Mouse (Mus musculus) monocyte, adult 5-6 weeks (primary cell): ENCODE results near the gene Bicd2. TPM values are rescaled to one million over a fixed set of nuclear protein-coding genes. Genes with fewer than 3 reads are reported as not detected.
"Not testable (repeated sequence)": the region's sequence is repeated elsewhere in the genome, so short reads cannot be mapped to it uniquely, and the experiment has no call there.

Source experiments
- ATAC-seq: fragments of 153-309, 156-312 bp; replicated peaks from 2 replicates; pipeline ENCODE4 v1.8.0; 2017; ENCODE audit warnings: mild to moderate bottlenecking; ENCODE audit not compliant: low TSS enrichment, insufficient number of reproducible peaks, severe bottlenecking, poor library complexity, low FRiP score
- total RNA-seq: library from RNA; stranded (forward); fragments of 200-1000, 200-491, 200-594 nt; gene quantifications from 3 replicates; pipeline ENCODE4 v1.2.3, GENCODE M21; 2017

The Bicd2 gene
- total RNA-seq, 1 experiment from 2014 or later, result 24.4 TPM

- ATAC-seq, result no peak
These were observed 12.7 kb downstream of the Bicd2 start for GRCm38 (mm10) chr13:49353991-49354507.

- 0 out of 2 replicates have a peak, but pooled peaks have one; percentile 40 for ATAC-seq
These were observed 14.2 kb downstream of the Bicd2 start for GRCm38 (mm10) chr13:49355461-49356061.

DNA sequence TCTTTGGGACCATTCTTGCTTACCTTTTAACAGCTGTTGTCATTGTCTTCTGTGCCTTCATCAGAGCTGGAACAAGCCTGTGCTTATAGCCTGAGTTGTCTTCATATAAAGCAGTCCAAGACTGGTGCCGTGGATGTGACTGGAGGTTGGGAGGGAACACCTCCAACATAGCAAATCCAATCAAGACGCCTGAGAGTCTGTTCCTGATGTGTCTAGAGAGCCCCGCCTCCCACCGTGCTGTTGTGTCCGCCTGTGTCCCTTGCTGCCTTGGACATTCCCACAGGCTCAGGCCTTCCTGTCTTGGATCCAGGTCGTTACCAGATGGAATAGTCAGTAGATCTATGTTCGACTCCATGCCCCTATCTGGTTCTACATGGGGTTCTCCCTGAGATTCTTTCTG lies 14.7 kb downstream of the Bicd2 start:
- ATAC-seq, result no peak

GRCm38 (mm10) chr13:49357367-49358026 lies 16.1 kb downstream of the Bicd2 start:
- ATAC-seq, result no peak

DNA sequence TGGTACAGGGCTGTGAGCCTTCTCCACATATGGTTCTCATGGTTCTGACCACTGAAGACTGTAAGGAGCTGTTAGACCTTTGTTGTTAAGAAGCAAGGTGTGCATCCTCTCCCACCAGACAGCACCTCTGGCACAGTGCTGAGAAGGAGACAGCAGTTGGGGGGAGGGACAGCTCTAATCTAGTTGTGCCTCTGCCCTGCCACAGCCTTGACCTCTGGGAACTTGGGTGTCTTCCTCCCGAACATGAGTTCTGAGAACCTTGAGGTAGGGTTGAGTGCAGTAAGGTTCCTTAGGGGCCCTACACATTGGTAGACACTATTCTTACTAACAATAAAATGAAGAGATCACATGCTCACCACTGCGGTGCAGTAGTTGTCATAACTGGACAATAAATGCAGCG lies 16.8 kb downstream of the Bicd2 start:
- no peak for ATAC-seq

- no peak for ATAC-seq
These were observed 19.6 kb downstream of the Bicd2 start for GRCm38 (mm10) chr13:49360906-49361406.

GRCm38 (mm10) chr13:49362364-49362763 lies 21.0 kb downstream of the Bicd2 start:
- no peak for ATAC-seq

DNA sequence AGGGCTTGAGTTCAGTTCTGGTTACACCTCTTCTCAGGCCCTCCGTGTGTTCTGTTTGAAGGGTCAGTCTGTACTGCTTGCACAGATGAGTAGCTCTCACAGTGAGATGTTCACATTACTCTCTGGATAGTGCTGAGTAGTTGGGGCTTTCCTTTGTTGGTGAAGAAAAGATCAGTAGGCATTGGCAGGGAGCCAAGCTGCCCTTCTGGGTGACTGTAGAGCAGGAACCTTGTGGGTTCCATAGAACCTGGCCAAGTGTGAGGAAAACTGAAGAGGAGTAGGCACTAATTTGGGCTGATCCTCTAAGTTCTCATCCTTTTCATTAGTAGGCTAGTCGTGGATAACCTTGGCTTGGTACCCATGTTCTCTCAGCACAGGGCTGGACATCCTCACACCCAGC lies 21.4 kb downstream of the Bicd2 start:
- no peak for ATAC-seq

- ATAC-seq, result no peak; the same call in 1 of the 2 replicates
These were observed 23.3 kb downstream of the Bicd2 start for GRCm38 (mm10) chr13:49364716-49365115.

GRCm38 (mm10) chr13:49367657-49368440 lies 26.5 kb downstream of the Bicd2 start:
- ATAC-seq, result no peak

DNA sequence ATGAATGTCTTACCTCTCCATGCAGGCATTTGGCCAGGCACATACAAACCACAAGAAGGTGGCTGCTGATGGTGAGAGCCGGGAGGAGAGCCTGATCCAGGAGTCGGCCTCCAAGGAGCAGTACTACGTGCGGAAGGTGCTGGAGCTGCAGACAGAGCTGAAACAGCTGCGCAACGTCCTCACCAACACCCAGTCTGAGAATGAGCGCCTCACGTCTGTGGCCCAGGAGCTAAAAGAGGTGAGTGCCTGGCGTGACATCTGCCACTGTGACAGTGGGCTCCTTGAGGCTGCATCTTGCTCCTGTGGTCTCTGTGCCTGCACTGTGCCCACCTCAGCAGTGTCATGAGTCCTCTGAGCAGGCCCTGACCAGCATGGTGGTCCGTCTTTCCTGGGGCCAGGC lies 28.0 kb downstream of the Bicd2 start:
- ATAC-seq, result no peak

GRCm38 (mm10) chr13:49370216-49370615 lies 28.8 kb downstream of the Bicd2 start:
- ATAC-seq, result not testable (repeated sequence)

DNA sequence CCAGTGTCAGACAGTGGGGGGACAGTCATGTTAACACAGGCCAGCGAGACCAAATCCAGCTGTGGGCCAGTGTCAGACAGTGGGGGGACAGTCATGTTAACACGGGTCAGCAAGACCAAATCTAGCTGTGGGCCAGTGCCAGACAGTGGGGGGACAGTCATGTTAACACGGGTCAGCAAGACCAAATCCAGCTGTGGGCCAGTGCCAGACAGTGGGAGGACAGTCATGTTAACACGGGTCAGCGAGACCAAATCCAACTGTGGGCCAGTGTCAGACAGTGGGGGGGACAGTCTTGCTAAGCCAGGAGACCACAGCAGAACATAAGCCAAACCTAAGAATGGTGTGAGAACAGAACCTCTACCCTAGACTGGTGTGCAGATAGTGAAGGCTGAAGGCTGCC lies 29.5 kb downstream of the Bicd2 start:
- not testable (repeated sequence) for ATAC-seq

DNA sequence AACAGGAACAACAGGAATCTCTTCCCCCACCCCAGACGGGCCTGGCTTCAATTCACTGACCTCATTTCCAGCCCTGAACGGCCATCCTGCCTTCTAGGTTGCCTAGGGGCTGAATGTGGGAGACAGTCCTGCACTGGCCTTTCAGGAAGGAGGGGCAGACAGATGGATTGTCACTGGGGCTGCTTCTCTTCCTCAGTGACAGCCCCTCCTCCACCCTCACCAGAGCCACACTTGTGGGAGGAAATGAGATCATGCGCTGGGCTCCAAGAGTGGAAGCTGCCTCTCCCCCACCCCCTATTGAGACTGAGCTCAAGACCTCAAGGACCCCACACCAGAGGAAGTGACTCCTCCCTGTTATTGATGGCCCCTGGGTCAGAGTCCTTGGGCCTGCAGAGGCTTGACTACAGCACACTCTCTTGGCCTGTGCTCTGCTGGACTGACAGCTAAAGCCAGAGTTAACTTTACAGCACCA lies 30.1 kb downstream of the Bicd2 start:
- ATAC-seq, result 0 out of 2 replicates have a peak, but pooled peaks have one; percentile 51

DNA sequence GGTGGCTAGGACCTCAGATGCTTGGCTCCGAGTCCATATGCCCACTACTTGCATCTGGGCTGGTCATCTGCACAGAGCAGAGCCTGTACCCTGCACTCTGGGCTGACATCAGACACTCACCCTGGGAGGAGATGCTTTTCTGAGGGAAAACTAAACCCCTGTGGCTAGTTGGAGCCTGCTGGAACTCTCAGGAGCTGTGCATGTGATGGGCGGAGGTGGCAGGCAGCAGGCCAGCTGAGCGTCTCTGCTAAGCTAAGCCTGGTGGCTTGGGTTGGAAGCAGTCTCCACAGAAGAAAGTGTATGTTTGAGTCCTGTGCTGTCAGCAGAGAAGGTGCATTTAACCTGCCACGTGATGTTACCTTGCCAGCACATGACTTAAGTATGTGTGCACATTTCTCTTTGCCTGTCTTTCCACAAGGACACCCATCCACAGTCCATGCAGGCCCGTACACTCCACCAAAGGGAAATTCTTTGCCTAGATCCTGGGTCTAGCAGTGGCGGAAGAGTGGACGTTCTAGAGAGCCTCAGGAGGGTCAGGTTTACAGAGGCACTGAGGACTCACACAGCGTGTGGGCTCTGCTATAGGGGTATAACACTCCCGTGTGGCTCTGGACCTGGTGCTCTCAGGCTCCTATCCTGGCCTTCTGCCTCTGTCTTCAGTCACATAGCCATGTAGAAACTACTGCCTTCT lies 31.1 kb downstream of the Bicd2 start:
- ATAC-seq, result no peak

GRCm38 (mm10) chr13:49374304-49374703 lies 32.9 kb downstream of the Bicd2 start:
- no peak for ATAC-seq

- ATAC-seq, result no peak
These were observed 33.3 kb downstream of the Bicd2 start for GRCm38 (mm10) chr13:49374730-49375129.

GRCm38 (mm10) chr13:49377608-49378007 lies 36.2 kb downstream of the Bicd2 start:
- no peak for ATAC-seq

GRCm38 (mm10) chr13:49379301-49379700 lies 37.9 kb downstream of the Bicd2 start:
- ATAC-seq, result no peak
